Mouse (Mus musculus): ENCODE measurements around the gene Rad51d. TPM values are rescaled to one million over a fixed set of nuclear protein-coding genes. Genes with fewer than 3 reads are reported as not detected.

Rad51d gene
- polyA plus RNA-seq, 1 experiment from 2014 or later, result 11.7 TPM

- Histone ChIP-seq H3K4me1 (replicated peaks; ENCODE audit: insufficient read depth, low read length) (peaks cover 5% of the 10 kb centered on the region; the same call in 1 of the 2 replicates), H3K4me2 (ENCODE audit: low read length) (no peak overlapping the region), H3K4me3 (replicated peaks; ENCODE audit: low read depth, low read length) (no peak overlapping the region), H3K9ac (ENCODE audit: low read depth, low read length) (no peak overlapping the region), H3K9me3 (replicated peaks; ENCODE audit: low read length) (no peaks in the 10 kb centered on the region), H3K27me3 (ENCODE audit: insufficient read depth, low read length) (no peaks in the 10 kb centered on the region), H3K36me3 (ENCODE audit: insufficient read depth, low read length) (no peaks in the 10 kb centered on the region), H3K27ac (no peak overlapping the region)
- DNase-seq (ENCODE audit: low spot score) (no peak), ATAC-seq (replicated peaks; ENCODE audit: low FRiP score, low read depth) (no peak)
- WGBS, result 83% methylated on average over 9 of the region's 9 CpGs
- TF ChIP-seq CTCF (IDR thresholded peaks at IDR 0.05; ENCODE audit: low read depth), result no peak
Measured at GRCm38 (mm10) chr11:82862638-82863037, 27.8 kb downstream of the Rad51d start.

- Histone ChIP-seq H3K4me1 (replicated peaks; ENCODE audit: insufficient read depth, low read length) (peaks cover 5% of the 10 kb centered on the region; the same call in 1 of the 2 replicates), H3K27me3 (ENCODE audit: insufficient read depth, low read length) (no peaks in the 10 kb centered on the region), H3K4me3 (replicated peaks; ENCODE audit: low read depth, low read length) (no peak overlapping the region), H3K36me3 (ENCODE audit: insufficient read depth, low read length) (no peaks in the 10 kb centered on the region), H3K9me3 (replicated peaks; ENCODE audit: low read length) (no peaks in the 10 kb centered on the region), H3K9ac (ENCODE audit: low read depth, low read length) (no peak overlapping the region), H3K4me2 (ENCODE audit: low read length) (no peak overlapping the region), H3K27ac (no peak overlapping the region)
- TF ChIP-seq CTCF (IDR thresholded peaks at IDR 0.05; ENCODE audit: low read depth), result no peak
- DNase-seq (ENCODE audit: low spot score) (no peak), ATAC-seq (replicated peaks; ENCODE audit: low FRiP score, low read depth) (no peak)
- WGBS, result 55% methylated on average over 8 of the region's 8 CpGs
Measured at GRCm38 (mm10) chr11:82861558-82861957, 28.9 kb downstream of the Rad51d start.

DNA sequence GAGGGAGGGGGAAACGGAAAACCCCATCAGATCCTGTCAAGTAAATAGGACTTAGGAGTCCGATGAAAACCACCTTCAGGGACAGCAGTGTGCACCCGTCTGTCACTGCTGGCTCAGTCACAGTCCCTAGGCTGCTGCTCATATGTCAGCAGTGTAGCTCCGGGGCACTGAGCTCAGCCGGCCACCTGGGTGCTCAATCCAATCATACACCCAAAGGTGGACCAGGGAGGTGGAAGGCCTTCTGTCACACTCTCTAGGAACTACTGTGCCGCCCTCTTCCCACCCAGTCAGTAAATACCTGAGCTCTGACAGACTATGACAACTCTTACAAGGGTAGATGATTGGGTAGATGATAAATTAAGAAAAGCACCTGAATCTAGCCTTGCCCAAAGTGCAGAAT lies 29.7 kb downstream of the Rad51d start:
- Histone ChIP-seq H3K9me3 (replicated peaks; ENCODE audit: low read length) (no peaks in the 10 kb centered on the region), H3K4me1 (replicated peaks; ENCODE audit: insufficient read depth, low read length) (peaks cover 5% of the 10 kb centered on the region; the same call in 1 of the 2 replicates), H3K36me3 (ENCODE audit: insufficient read depth, low read length) (no peaks in the 10 kb centered on the region), H3K9ac (ENCODE audit: low read depth, low read length) (no peak overlapping the region), H3K4me2 (ENCODE audit: low read length) (no peak overlapping the region), H3K27me3 (ENCODE audit: insufficient read depth, low read length) (no peaks in the 10 kb centered on the region), H3K27ac (no peak overlapping the region), H3K4me3 (replicated peaks; ENCODE audit: low read depth, low read length) (no peak overlapping the region)
- WGBS, result 75% methylated on average over 6 of the region's 6 CpGs
- no peak for TF ChIP-seq CTCF (IDR thresholded peaks at IDR 0.05; ENCODE audit: low read depth)
- ATAC-seq (replicated peaks; ENCODE audit: low FRiP score, low read depth) (no peak; the same call in 1 of the 2 replicates), DNase-seq (ENCODE audit: low spot score) (no peak)

DNA sequence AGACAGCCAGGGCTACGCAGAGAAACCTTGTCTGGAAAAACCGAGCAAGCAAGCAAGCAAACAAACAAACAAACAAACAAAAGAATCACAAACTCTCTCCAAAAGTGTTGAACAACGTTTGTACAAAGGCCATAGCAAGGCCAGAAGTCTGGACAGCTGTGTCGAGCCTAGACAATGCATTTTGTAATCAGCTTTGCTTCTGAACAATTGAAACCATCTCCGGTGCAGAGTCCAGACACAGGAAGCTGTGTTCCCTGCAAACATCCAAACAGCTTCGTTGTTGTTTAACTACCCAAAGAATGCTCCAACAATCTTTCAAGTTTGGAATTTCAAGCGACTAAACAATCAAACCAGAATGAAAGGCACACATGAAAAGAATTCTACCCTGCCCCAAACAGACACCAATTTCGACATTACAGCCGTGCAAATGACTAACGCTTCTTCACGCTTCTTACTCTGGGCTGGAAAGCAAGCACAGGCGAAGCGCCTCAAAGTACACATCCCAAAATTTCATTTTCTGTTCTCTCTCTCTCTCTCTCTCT lies 33.0 kb downstream of the Rad51d start:
- no peak overlapping the region for H3K9ac ChIP-seq (ENCODE audit: low read depth, low read length)
- H3K27ac ChIP-seq, result peak overlapping the region; percentile 19; the same call in 1 of the 2 replicates
- no peaks in the 10 kb centered on the region for H3K27me3 ChIP-seq (ENCODE audit: insufficient read depth, low read length)
- no peaks in the 10 kb centered on the region for H3K36me3 ChIP-seq (ENCODE audit: insufficient read depth, low read length)
- H3K4me1 ChIP-seq (replicated peaks; ENCODE audit: insufficient read depth, low read length), result peaks cover 5% of the 10 kb centered on the region; the same call in 1 of the 2 replicates
- 79% methylated on average over 13 of the region's 13 CpGs for WGBS
- ATAC-seq (replicated peaks; ENCODE audit: low FRiP score, low read depth) (no peak), DNase-seq (ENCODE audit: low spot score) (no peak)
- no peaks in the 10 kb centered on the region for H3K9me3 ChIP-seq (replicated peaks; ENCODE audit: low read length)
- no peak overlapping the region for H3K4me3 ChIP-seq (replicated peaks; ENCODE audit: low read depth, low read length)
- TF ChIP-seq CTCF (IDR thresholded peaks at IDR 0.05; ENCODE audit: low read depth), result no peak
- no peak overlapping the region for H3K4me2 ChIP-seq (ENCODE audit: low read length)

DNA sequence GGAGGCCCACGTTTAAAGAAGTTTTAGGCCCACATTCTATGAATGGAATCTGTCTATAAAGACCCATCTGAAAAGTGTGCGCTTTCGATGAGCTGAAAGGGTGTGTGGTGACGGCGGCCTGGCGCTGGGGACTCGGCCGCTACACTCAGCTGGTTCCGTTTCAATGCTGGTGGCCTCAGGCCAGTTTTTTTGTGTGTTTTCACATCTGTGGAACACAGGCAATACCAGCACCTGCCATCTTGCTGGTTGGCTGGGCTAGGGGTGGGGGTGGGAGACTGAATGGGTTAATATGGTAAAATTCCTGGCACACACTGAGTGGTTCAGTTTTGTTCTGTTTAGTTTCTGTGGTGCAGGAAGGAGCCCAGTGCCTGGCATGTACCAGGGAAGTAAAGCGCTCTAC lies 34.4 kb downstream of the Rad51d start:
- Histone ChIP-seq H3K9me3 (replicated peaks; ENCODE audit: low read length) (no peaks in the 10 kb centered on the region), H3K4me3 (replicated peaks; ENCODE audit: low read depth, low read length) (no peak overlapping the region), H3K27me3 (ENCODE audit: insufficient read depth, low read length) (no peaks in the 10 kb centered on the region), H3K9ac (ENCODE audit: low read depth, low read length) (no peak overlapping the region), H3K4me1 (replicated peaks; ENCODE audit: insufficient read depth, low read length) (no peaks in the 10 kb centered on the region), H3K4me2 (ENCODE audit: low read length) (no peak overlapping the region), H3K36me3 (ENCODE audit: insufficient read depth, low read length) (no peaks in the 10 kb centered on the region), H3K27ac (no peak overlapping the region)
- TF ChIP-seq CTCF (IDR thresholded peaks at IDR 0.05; ENCODE audit: low read depth), result no peak
- WGBS, result 67% methylated on average over 10 of the region's 10 CpGs
- DNase-seq (ENCODE audit: low spot score), result no peak
- no peak for ATAC-seq (replicated peaks; ENCODE audit: low FRiP score, low read depth)

DNA sequence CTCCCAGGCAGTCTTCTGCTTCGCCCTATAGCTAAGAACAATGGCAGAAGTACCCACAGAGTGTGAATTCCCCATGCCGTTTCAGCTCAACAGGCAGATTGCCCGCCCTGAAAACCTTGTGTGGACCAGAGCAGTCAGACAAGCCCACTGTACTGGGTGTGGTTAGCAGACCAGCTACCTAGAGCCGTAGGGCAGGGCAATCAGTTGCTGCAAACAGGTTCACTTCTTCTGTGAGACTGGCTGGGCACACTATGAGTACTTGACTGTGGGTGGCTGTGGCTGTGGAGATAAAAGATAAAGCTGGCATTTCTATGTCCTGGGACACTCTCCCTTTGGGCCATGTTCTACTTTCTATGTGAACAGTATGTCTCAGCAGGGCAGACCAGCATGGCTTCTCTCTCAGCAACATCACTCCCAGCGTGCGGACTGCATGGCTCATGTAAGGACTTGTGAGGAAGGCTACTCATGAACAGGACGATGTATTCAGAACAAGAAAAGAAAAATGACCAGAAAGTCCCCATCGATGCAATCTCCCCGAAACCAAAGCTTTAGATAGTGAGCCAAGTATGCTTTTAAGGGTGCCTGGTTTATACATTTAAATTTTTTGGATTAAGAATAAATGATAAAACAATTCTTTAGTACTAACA lies 35.0 kb downstream of the Rad51d start:
- no peak overlapping the region for H3K27ac ChIP-seq
- no peak overlapping the region for H3K9ac ChIP-seq (ENCODE audit: low read depth, low read length)
- TF ChIP-seq CTCF (IDR thresholded peaks at IDR 0.05; ENCODE audit: low read depth), result no peak
- no peak overlapping the region for H3K4me3 ChIP-seq (replicated peaks; ENCODE audit: low read depth, low read length)
- DNase-seq (ENCODE audit: low spot score) (no peak), ATAC-seq (replicated peaks; ENCODE audit: low FRiP score, low read depth) (no peak; the same call in 1 of the 2 replicates)
- peaks cover 2% of the 10 kb centered on the region; the same call in 1 of the 2 replicates for H3K4me1 ChIP-seq (replicated peaks; ENCODE audit: insufficient read depth, low read length)
- no peak overlapping the region for H3K4me2 ChIP-seq (ENCODE audit: low read length)
- 77% methylated on average over 9 of the region's 9 CpGs for WGBS
- no peaks in the 10 kb centered on the region for H3K27me3 ChIP-seq (ENCODE audit: insufficient read depth, low read length)
- no peaks in the 10 kb centered on the region for H3K9me3 ChIP-seq (replicated peaks; ENCODE audit: low read length)
- no peaks in the 10 kb centered on the region for H3K36me3 ChIP-seq (ENCODE audit: insufficient read depth, low read length)
